Comparison of ENCODE assay signal across 25 mouse cellular contexts in the genomic region with DNA sequence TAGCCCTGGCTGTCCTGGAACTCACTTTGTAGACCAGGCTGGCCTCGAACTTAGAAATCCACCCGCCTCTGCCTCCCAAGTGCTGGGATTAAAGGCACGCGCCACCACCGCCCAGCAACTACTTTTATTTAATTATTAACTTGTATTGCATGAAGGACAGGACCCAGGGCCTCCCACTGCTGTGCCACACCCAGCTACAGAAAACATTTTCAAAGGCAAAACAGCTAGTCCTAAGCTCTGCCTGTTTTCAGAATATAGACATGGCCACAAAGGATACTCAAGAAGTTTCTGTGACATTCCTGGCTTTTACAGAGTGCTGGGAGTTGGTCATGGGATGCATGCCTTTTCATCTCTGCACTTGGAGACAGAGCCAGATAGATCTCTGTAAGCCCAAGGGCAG. TPM values are rescaled to one million over a fixed set of nuclear protein-coding genes. Genes with fewer than 3 reads are reported as not detected.
A peak's percentile ranks its signal among the peaks of the same experiment; 100 is the strongest.
DNase-seq lines count a peak whose midpoint lies in the region; ATAC-seq and TF ChIP-seq lines count a peak whose summit lies in the region.
"Had no signal": no experiment of that assay in that cellular context is flagged by ENCODE, and none has a peak within 500 bp of the region (broad histone marks: within the 10 kb centered on the region; RNA-seq: fewer than 3 reads in every experiment).

No protein-coding gene starts in this region.

- DNase-seq in kidney, adult 2 months: peak; percentile 19
- DNase-seq in layer of hippocampus, adult 18-20 months (ENCODE audit: low spot score in 2 of 2): no peak
- no peak for DNase-seq in kidney, postnatal 25 days
- DNase-seq: adrenal gland, adult 2 months; adrenal gland, postnatal 14 days; cerebellum, adult 11 months; cerebellum, adult 2 months; cerebellum, adult 9-11 months; cerebellum, postnatal 36 days; embryo, embryonic 11 days; gastrocnemius, postnatal 25 days; heart, adult 18-20 months; heart, postnatal 14 days; heart, postnatal 4 days had no signal

- H3K9ac ChIP-seq in kidney, embryonic 16.5 days (replicated peaks; ENCODE audit: low read length): no peak overlapping the region
- no peak overlapping the region for H3K9ac ChIP-seq in intestine, embryonic 15.5 days
- H3K9ac ChIP-seq: embryonic facial prominence, embryonic 13.5 days; forebrain, embryonic 12.5 days; forebrain, embryonic 15.5 days; heart, embryonic 13.5 days; hindbrain, embryonic 14.5 days had no signal

- no peak overlapping the region for H3K4me3 ChIP-seq in kidney, adult 2 months (ENCODE audit: insufficient read depth, low read depth, low read length)
- H3K4me3 ChIP-seq in kidney, embryonic 16.5 days (ENCODE audit: low read length): no peak overlapping the region
- H3K4me3 ChIP-seq in intestine, embryonic 15.5 days (replicated peaks): no peak overlapping the region
- no peak overlapping the region for H3K4me3 ChIP-seq in small intestine, adult 2 months (ENCODE audit: low read depth, low read length)
- H3K4me3 ChIP-seq: embryonic facial prominence, embryonic 10.5 days; embryonic facial prominence, embryonic 13.5 days; erythroblast, embryonic 14.5 days; forebrain, embryonic 12.5 days; forebrain, embryonic 15.5 days; heart, embryonic 13.5 days had no signal

- H3K36me3 ChIP-seq in kidney, adult 2 months (ENCODE audit: control insufficient read depth, insufficient read depth, low read length): peaks cover 3% of the 10 kb centered on the region
- peaks cover 86% of the 10 kb centered on the region for H3K36me3 ChIP-seq in kidney, embryonic 16.5 days (ENCODE audit: insufficient read depth, low read length)
- peaks cover 50% of the 10 kb centered on the region for H3K36me3 ChIP-seq in intestine, embryonic 15.5 days
- H3K36me3 ChIP-seq in small intestine, adult 2 months (ENCODE audit: control insufficient read depth, insufficient read depth, low read length): peaks cover 60% of the 10 kb centered on the region

- no peaks in the 10 kb centered on the region for H3K27me3 ChIP-seq in kidney, adult 2 months (replicated peaks; ENCODE audit: control insufficient read depth, insufficient read depth, low read length)
- H3K27me3 ChIP-seq in kidney, embryonic 16.5 days (ENCODE audit: insufficient read depth, low read length): no peaks in the 10 kb centered on the region
- H3K27me3 ChIP-seq in intestine, embryonic 15.5 days (replicated peaks): no peaks in the 10 kb centered on the region
- H3K27me3 ChIP-seq in small intestine, adult 2 months (ENCODE audit: control insufficient read depth, insufficient read depth, low read length): no peaks in the 10 kb centered on the region
- H3K27me3 ChIP-seq: embryonic facial prominence, embryonic 13.5 days; forebrain, embryonic 12.5 days; forebrain, embryonic 15.5 days; heart, embryonic 13.5 days had no signal

- ATAC-seq in kidney, embryonic 16.5 days (ENCODE audit: low FRiP score, low TSS enrichment): no peak
- peak; percentile 83 for ATAC-seq in intestine, embryonic 15.5 days
- ATAC-seq: forebrain, embryonic 15.5 days; hindbrain, postnatal 0 days had no signal

- no peaks in the 10 kb centered on the region; the same call in 1 of the 2 replicates for H3K4me1 ChIP-seq in kidney, adult 2 months (ENCODE audit: control insufficient read depth, insufficient read depth, low read length)
- no peaks in the 10 kb centered on the region for H3K4me1 ChIP-seq in kidney, embryonic 16.5 days (ENCODE audit: insufficient read depth, low read length)
- H3K4me1 ChIP-seq in intestine, embryonic 15.5 days (replicated peaks): 0 out of 2 replicates have a peak, but pooled peaks cover 3% of the 10 kb centered on the region
- peaks cover 3% of the 10 kb centered on the region; the same call in 1 of the 2 replicates for H3K4me1 ChIP-seq in small intestine, adult 2 months (ENCODE audit: control insufficient read depth, insufficient read depth, insufficient read length, low read length)
- H3K4me1 ChIP-seq: embryonic facial prominence, embryonic 10.5 days; embryonic facial prominence, embryonic 13.5 days; forebrain, embryonic 12.5 days; forebrain, embryonic 15.5 days; heart, embryonic 13.5 days had no signal

- no peak overlapping the region for H3K27ac ChIP-seq in kidney, adult 2 months (ENCODE audit: insufficient read depth, low read depth, low read length)
- H3K27ac ChIP-seq in kidney, embryonic 16.5 days (ENCODE audit: low read length): no peak overlapping the region
- no peak overlapping the region for H3K27ac ChIP-seq in intestine, embryonic 15.5 days
- peak overlapping the region; percentile 12; the same call in 1 of the 2 replicates for H3K27ac ChIP-seq in small intestine, adult 2 months (ENCODE audit: insufficient read depth, low read depth, low read length)
- H3K27ac ChIP-seq: embryonic facial prominence, embryonic 10.5 days; forebrain, embryonic 12.5 days; forebrain, embryonic 15.5 days; heart, embryonic 13.5 days; hindbrain, embryonic 14.5 days; hindbrain, postnatal 0 days had no signal

- 67% methylated on average over 5 of the region's 5 CpGs for WGBS in kidney, adult 2 months
- 94% methylated on average over 5 of the region's 5 CpGs for WGBS in kidney, embryonic 16.5 days
- WGBS in intestine, embryonic 15.5 days: 79% methylated on average over 5 of the region's 5 CpGs
- 26% methylated on average over 5 of the region's 5 CpGs for WGBS in small intestine, adult 2 months

- H3K9me3 ChIP-seq in kidney, embryonic 16.5 days (ENCODE audit: low read length): no peaks in the 10 kb centered on the region
- no peaks in the 10 kb centered on the region for H3K9me3 ChIP-seq in intestine, embryonic 15.5 days
- H3K9me3 ChIP-seq: embryonic facial prominence, embryonic 10.5 days; embryonic facial prominence, embryonic 13.5 days; forebrain, embryonic 12.5 days; forebrain, embryonic 15.5 days; heart, embryonic 13.5 days had no signal

- no peak for TF ChIP-seq CTCF in kidney, adult 2 months (conservative IDR thresholded peaks at IDR 0.05; ENCODE audit: insufficient read depth, insufficient read length, low read depth, low read length)
- TF ChIP-seq CTCF in small intestine, adult 2 months (IDR thresholded peaks at IDR 0.05; ENCODE audit: extremely low read depth, insufficient read length, insufficient replicate concordance, low read depth, low read length): no peak

- H3K4me2 ChIP-seq in kidney, embryonic 16.5 days (replicated peaks; ENCODE audit: low read depth, low read length): no peak overlapping the region
- no peak overlapping the region for H3K4me2 ChIP-seq in intestine, embryonic 15.5 days (replicated peaks)
- H3K4me2 ChIP-seq: embryonic facial prominence, embryonic 13.5 days; forebrain, embryonic 12.5 days; forebrain, embryonic 15.5 days; heart, embryonic 13.5 days; hindbrain, embryonic 14.5 days had no signal

- no peak for TF ChIP-seq POLR2A in kidney, adult 2 months (IDR thresholded peaks at IDR 0.05; ENCODE audit: low read depth, low read length)
- no peak for TF ChIP-seq POLR2A in small intestine, adult 2 months (IDR thresholded peaks at IDR 0.05; ENCODE audit: low read depth, low read length)

RNA-seq across cellular contexts. Expression of a gene that starts 45.0 kb away (rescaled TPM):
- 30.3 and 31.9 TPM in 2 replicates for polyA plus RNA-seq in kidney, adult 2 months (2012; rRNA removed)
- polyA plus RNA-seq in kidney, embryonic 16.5 days (2015; fragmentation: Nextera tagmentation; extraction: Ambion mirVana): 61.3 and 62.7 TPM in 2 replicates
- 43.6 and 45.5 TPM in 2 replicates for polyA plus RNA-seq in intestine, embryonic 15.5 days (2015; fragmentation: Nextera tagmentation; extraction: Ambion mirVana)
- polyA plus RNA-seq in small intestine, adult 2 months (2012; rRNA removed): 14.5 and 27.0 TPM in 2 replicates
- 10 to 100 TPM; 60.6 to 67.8 TPM for total RNA-seq in layer of hippocampus, adult 18-20 months (2021)

RNA-seq across cellular contexts. Expression of a gene that starts 57.5 kb away (rescaled TPM):
- 20.9 and 22.2 TPM in 2 replicates for polyA plus RNA-seq in kidney, adult 2 months (2012; rRNA removed)
- polyA plus RNA-seq in kidney, embryonic 16.5 days (2015; fragmentation: Nextera tagmentation; extraction: Ambion mirVana): 10.1 and 10.4 TPM in 2 replicates
- polyA plus RNA-seq in intestine, embryonic 15.5 days (2015; fragmentation: Nextera tagmentation; extraction: Ambion mirVana): 6.6 and 7.2 TPM in 2 replicates
- 21.4 and 24.7 TPM in 2 replicates for polyA plus RNA-seq in small intestine, adult 2 months (2012; rRNA removed)
- 10 to 100 TPM; 20.1 to 22.2 TPM for total RNA-seq in layer of hippocampus, adult 18-20 months (2021)
